Mouse (Mus musculus): ENCODE results near the gene Calcoco1. TPM values are rescaled to one million over a fixed set of nuclear protein-coding genes. Genes with fewer than 3 reads are reported as not detected.

Calcoco1 gene
- polyA plus RNA-seq, 1 experiment: 51.9 TPM

- Histone ChIP-seq H3K36me3 (ENCODE audit: control insufficient read depth, insufficient read depth, low read length, poor library complexity, severe bottlenecking) (no peaks in the 10 kb centered on the region), H3K27me3 (ENCODE audit: control insufficient read depth, insufficient read depth, low read length, poor library complexity, severe bottlenecking) (no peaks in the 10 kb centered on the region), H3K9ac (ENCODE audit: low read depth, poor library complexity, severe bottlenecking) (no peak overlapping the region), H3K4me3 (ENCODE audit: low read depth, low read length) (no peak overlapping the region), H3K4me1 (ENCODE audit: control insufficient read depth, insufficient read depth, low read length) (no peaks in the 10 kb centered on the region), H3K9me3 (replicated peaks; ENCODE audit: control insufficient read depth, insufficient read depth, low read length, poor library complexity, severe bottlenecking) (no peaks in the 10 kb centered on the region), H3K27ac (ENCODE audit: insufficient read depth, low read length) (no peak overlapping the region)
- TF ChIP-seq POLR2A (IDR thresholded peaks at IDR 0.05; ENCODE audit: insufficient read depth, low read length) (no peak), CTCF (IDR thresholded peaks at IDR 0.05; ENCODE audit: low read depth, low read length) (peak; percentile 32)
Observed at GRCm38 (mm10) chr15:102676345-102676744, 45.6 kb downstream of the Calcoco1 start.

GRCm38 (mm10) chr15:102673548-102673947, 48.4 kb downstream of the Calcoco1 start:
- Histone ChIP-seq H3K27me3 (ENCODE audit: control insufficient read depth, insufficient read depth, low read length, poor library complexity, severe bottlenecking) (no peaks in the 10 kb centered on the region), H3K9me3 (replicated peaks; ENCODE audit: control insufficient read depth, insufficient read depth, low read length, poor library complexity, severe bottlenecking) (no peaks in the 10 kb centered on the region), H3K4me1 (ENCODE audit: control insufficient read depth, insufficient read depth, low read length) (peaks cover 2% of the 10 kb centered on the region), H3K4me3 (ENCODE audit: low read depth, low read length) (peak overlapping the region; percentile 49), H3K27ac (ENCODE audit: insufficient read depth, low read length) (peak overlapping the region; percentile 90), H3K9ac (ENCODE audit: low read depth, poor library complexity, severe bottlenecking) (peak overlapping the region; percentile 97), H3K36me3 (ENCODE audit: control insufficient read depth, insufficient read depth, low read length, poor library complexity, severe bottlenecking) (peaks cover 5% of the 10 kb centered on the region; the same call in 1 of the 2 replicates)
- TF ChIP-seq EP300 (IDR thresholded peaks at IDR 0.05; ENCODE audit: insufficient read depth, low read depth, low read length): 0 out of 2 replicates have a peak, but pooled peaks have one; percentile 39
- TF ChIP-seq CTCF (IDR thresholded peaks at IDR 0.05; ENCODE audit: low read depth, low read length): no peak
- TF ChIP-seq POLR2A (IDR thresholded peaks at IDR 0.05; ENCODE audit: insufficient read depth, low read length): peak; percentile 83

GRCm38 (mm10) chr15:102672215-102673071, 49.5 kb downstream of the Calcoco1 start, which contains the start of gene Atp5g2:
Gene Atp5g2, minus strand, starts transcription at chr15:102672352.
- peaks cover 2% of the 10 kb centered on the region for H3K4me1 ChIP-seq (ENCODE audit: control insufficient read depth, insufficient read depth, low read length)
- H3K9me3 ChIP-seq (replicated peaks; ENCODE audit: control insufficient read depth, insufficient read depth, low read length, poor library complexity, severe bottlenecking): no peaks in the 10 kb centered on the region
- peak within 1 kb of the TSS; percentile 83 for H3K4me3 ChIP-seq (ENCODE audit: low read depth, low read length)
- H3K36me3 ChIP-seq (ENCODE audit: control insufficient read depth, insufficient read depth, low read length, poor library complexity, severe bottlenecking): peaks cover 11% of the 10 kb centered on the region
- no peaks in the 10 kb centered on the region for H3K27me3 ChIP-seq (ENCODE audit: control insufficient read depth, insufficient read depth, low read length, poor library complexity, severe bottlenecking)
- H3K27ac ChIP-seq (ENCODE audit: insufficient read depth, low read length): peak within 1 kb of the TSS; percentile 90
- TF ChIP-seq POLR2A (IDR thresholded peaks at IDR 0.05; ENCODE audit: insufficient read depth, low read length): no peak
- no peak for TF ChIP-seq EP300 (IDR thresholded peaks at IDR 0.05; ENCODE audit: insufficient read depth, low read depth, low read length)
- no peak for TF ChIP-seq CTCF (IDR thresholded peaks at IDR 0.05; ENCODE audit: low read depth, low read length)
- peak within 1 kb of the TSS; percentile 97 for H3K9ac ChIP-seq (ENCODE audit: low read depth, poor library complexity, severe bottlenecking)

DNA sequence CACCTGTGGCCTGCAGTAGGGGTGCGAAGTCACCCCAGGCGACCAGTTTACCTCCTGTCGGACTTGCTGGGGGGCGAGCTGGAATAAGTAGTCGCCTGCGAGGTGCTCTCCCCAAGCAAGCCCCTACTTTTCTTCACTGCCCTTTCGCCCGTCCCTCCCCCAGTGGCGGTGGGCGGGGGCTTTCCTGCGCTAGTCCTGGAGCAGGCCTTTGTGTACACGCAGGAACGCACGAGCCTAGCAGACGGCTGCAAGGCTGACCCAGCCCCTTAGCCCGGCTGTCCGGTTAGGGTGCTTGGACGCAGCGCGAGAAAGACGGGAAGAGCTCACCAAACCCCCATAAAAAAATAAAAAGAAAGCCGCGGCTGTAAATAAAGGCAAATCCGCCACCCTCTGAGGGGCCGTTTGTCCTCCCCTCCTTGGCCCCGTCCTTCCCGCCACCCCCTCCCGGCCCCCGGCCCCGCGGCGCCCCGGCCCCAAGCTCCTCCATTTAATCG, 50.2 kb downstream of the Calcoco1 start:
- H3K4me1 ChIP-seq (ENCODE audit: control insufficient read depth, insufficient read depth, low read length): peaks cover 2% of the 10 kb centered on the region
- H3K4me3 ChIP-seq (ENCODE audit: low read depth, low read length): peak overlapping the region; percentile 83
- peaks cover 18% of the 10 kb centered on the region for H3K36me3 ChIP-seq (ENCODE audit: control insufficient read depth, insufficient read depth, low read length, poor library complexity, severe bottlenecking)
- no peaks in the 10 kb centered on the region for H3K27me3 ChIP-seq (ENCODE audit: control insufficient read depth, insufficient read depth, low read length, poor library complexity, severe bottlenecking)
- H3K9me3 ChIP-seq (replicated peaks; ENCODE audit: control insufficient read depth, insufficient read depth, low read length, poor library complexity, severe bottlenecking): no peaks in the 10 kb centered on the region
- H3K9ac ChIP-seq (ENCODE audit: low read depth, poor library complexity, severe bottlenecking): peak overlapping the region; percentile 97
- TF ChIP-seq POLR2A (IDR thresholded peaks at IDR 0.05; ENCODE audit: insufficient read depth, low read length): peak; percentile 41
- 0 out of 2 replicates have a peak, but pooled peaks have one; percentile 37 for TF ChIP-seq EP300 (IDR thresholded peaks at IDR 0.05; ENCODE audit: insufficient read depth, low read depth, low read length)
- no peak for TF ChIP-seq CTCF (IDR thresholded peaks at IDR 0.05; ENCODE audit: low read depth, low read length)
- peak overlapping the region; percentile 88 for H3K27ac ChIP-seq (ENCODE audit: insufficient read depth, low read length)

GRCm38 (mm10) chr15:102670767-102671575, 51.0 kb downstream of the Calcoco1 start:
- H3K36me3 ChIP-seq (ENCODE audit: control insufficient read depth, insufficient read depth, low read length, poor library complexity, severe bottlenecking): peaks cover 22% of the 10 kb centered on the region
- H3K27me3 ChIP-seq (ENCODE audit: control insufficient read depth, insufficient read depth, low read length, poor library complexity, severe bottlenecking): no peaks in the 10 kb centered on the region
- peak overlapping the region; percentile 83 for H3K4me3 ChIP-seq (ENCODE audit: low read depth, low read length)
- peaks cover 2% of the 10 kb centered on the region for H3K4me1 ChIP-seq (ENCODE audit: control insufficient read depth, insufficient read depth, low read length)
- TF ChIP-seq CTCF (IDR thresholded peaks at IDR 0.05; ENCODE audit: low read depth, low read length) (peak; percentile 100), POLR2A (IDR thresholded peaks at IDR 0.05; ENCODE audit: insufficient read depth, low read length) (peak; percentile 68), EP300 (IDR thresholded peaks at IDR 0.05; ENCODE audit: insufficient read depth, low read depth, low read length) (peak; percentile 74)
- H3K9ac ChIP-seq (ENCODE audit: low read depth, poor library complexity, severe bottlenecking): peak overlapping the region; percentile 97
- H3K27ac ChIP-seq (ENCODE audit: insufficient read depth, low read length): peak overlapping the region; percentile 80
- H3K9me3 ChIP-seq (replicated peaks; ENCODE audit: control insufficient read depth, insufficient read depth, low read length, poor library complexity, severe bottlenecking): no peaks in the 10 kb centered on the region

Data from ES-Bruce4 (cell line).